Mouse (Mus musculus): Measurements from ENCODE around the gene Slc23a2.

Gene Slc23a2

GRCm38 (mm10) chr2:132144971-132145691 lies at the start of gene Slc23a2:
Gene Slc23a2, minus strand, starts transcription at chr2:132145108.
- DNase-seq (ENCODE audit: extremely low spot score, low read depth, low spot score): no peak

DNA sequence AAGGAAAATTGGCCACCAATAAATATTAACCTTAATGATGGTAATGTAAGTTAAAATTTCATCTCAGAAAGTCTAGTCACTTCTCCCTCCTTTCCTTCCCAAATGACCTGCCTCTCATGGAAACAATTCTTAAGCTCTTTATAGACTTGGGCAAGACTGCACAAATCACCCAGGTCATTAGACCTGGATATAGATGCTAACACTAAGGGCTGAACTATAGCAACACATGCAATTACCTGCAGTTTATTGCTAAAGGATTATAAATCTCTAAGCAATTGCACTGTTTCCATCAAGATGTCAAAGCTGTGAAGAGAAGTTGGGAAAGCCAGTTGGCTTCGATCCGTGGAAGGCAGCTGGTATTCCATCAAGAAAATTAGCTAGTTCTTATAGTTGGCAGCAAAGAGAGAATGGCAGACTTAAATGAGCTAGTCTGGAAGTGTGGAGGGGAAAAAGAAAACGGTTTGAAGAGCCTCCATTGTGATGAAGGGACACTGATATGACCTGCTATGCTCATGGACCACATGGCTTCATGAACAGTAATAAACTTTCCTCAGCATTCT lies 45.8 kb upstream of the Slc23a2 start:
- no peak for DNase-seq (ENCODE audit: extremely low spot score, low read depth, low spot score)

- no peak for DNase-seq (ENCODE audit: extremely low spot score, low read depth, low spot score)
Observed at GRCm38 (mm10) chr2:132183874-132184273, 39.0 kb upstream of the Slc23a2 start.

- DNase-seq (ENCODE audit: extremely low spot score, low read depth, low spot score): no peak
Observed at GRCm38 (mm10) chr2:132180463-132181205, 35.7 kb upstream of the Slc23a2 start.

GRCm38 (mm10) chr2:132179371-132179770 lies 34.5 kb upstream of the Slc23a2 start:
- DNase-seq (ENCODE audit: extremely low spot score, low read depth, low spot score): no peak

GRCm38 (mm10) chr2:132177406-132177805 lies 32.5 kb upstream of the Slc23a2 start:
- no peak for DNase-seq (ENCODE audit: extremely low spot score, low read depth, low spot score)

- no peak for DNase-seq (ENCODE audit: extremely low spot score, low read depth, low spot score)
Observed at GRCm38 (mm10) chr2:132176289-132176848, 31.5 kb upstream of the Slc23a2 start.

- no peak for DNase-seq (ENCODE audit: extremely low spot score, low read depth, low spot score)
Observed at GRCm38 (mm10) chr2:132174048-132174447, 29.1 kb upstream of the Slc23a2 start.

- DNase-seq (ENCODE audit: extremely low spot score, low read depth, low spot score): no peak
Observed at GRCm38 (mm10) chr2:132171939-132172338, 27.0 kb upstream of the Slc23a2 start.

DNA sequence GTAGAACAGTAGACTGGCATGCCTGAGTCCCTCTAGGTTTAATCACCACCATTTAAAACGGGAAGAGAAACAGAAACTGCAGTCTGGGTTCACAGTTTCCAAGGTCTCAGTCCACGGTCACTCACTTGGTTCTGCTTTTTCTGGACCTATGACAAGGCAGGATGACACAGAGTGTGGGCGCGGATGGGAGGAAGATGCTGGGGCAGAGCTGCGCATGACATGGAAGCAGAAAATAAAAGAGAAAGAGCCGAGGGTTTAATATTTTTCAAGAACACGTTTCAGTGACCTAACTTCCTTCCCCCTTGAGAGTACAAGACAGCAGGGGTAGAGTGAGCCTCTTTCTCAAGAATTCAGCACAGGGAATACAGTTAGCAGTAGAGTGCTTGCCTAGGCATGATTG lies 24.2 kb upstream of the Slc23a2 start:
- DNase-seq (ENCODE audit: extremely low spot score, low read depth, low spot score): no peak

- DNase-seq (ENCODE audit: extremely low spot score, low read depth, low spot score): no peak
Observed at GRCm38 (mm10) chr2:132163626-132164025, 18.7 kb upstream of the Slc23a2 start.

DNA sequence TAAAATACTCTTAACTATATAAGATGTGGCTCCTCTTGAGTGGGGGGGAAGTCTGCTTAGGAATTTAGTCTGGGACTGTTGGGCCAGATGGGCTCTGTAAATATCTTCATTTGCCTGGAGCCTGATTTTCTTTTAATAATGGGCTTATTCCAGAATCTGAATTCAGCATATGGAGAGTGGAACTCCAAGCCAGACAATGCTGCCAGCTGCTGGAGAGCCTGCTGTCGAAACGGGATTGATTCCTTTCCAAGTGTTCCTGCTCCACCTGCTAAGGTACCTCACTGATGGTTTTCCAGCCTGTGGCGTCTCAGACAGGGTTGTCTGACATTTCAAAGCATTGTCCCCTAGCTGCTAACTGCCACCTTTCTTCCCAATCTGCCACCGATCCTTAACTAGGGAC lies 12.6 kb upstream of the Slc23a2 start:
- no peak for DNase-seq (ENCODE audit: extremely low spot score, low read depth, low spot score)

DNA sequence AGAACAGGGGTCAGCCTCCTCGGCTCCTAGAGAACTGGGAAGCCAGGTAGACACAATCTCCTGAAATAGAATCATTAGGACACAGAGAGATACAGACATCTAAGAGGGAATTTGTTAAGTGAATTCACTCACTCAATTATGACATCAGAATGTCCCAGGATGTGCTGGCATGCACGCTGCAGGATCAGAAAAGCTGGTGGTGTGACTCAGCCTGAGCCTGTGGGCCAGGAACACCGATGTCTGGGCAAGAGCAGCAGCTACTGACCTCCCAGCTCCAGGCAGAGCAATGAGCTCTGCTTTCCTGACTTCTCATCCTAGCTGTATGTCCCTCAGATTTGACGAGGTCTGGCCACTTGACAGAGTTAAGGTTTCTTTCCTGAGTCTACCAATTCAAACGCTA lies 7.8 kb upstream of the Slc23a2 start:
- no peak for DNase-seq (ENCODE audit: extremely low spot score, low read depth, low spot score)

- no peak for DNase-seq (ENCODE audit: extremely low spot score, low read depth, low spot score)
Observed at GRCm38 (mm10) chr2:132151592-132151991, 6.7 kb upstream of the Slc23a2 start.

GRCm38 (mm10) chr2:132150926-132151325 lies 6.0 kb upstream of the Slc23a2 start:
- no peak for DNase-seq (ENCODE audit: extremely low spot score, low read depth, low spot score)

GRCm38 (mm10) chr2:132146502-132146901 lies 1.6 kb upstream of the Slc23a2 start:
- no peak for DNase-seq (ENCODE audit: extremely low spot score, low read depth, low spot score)

DNA sequence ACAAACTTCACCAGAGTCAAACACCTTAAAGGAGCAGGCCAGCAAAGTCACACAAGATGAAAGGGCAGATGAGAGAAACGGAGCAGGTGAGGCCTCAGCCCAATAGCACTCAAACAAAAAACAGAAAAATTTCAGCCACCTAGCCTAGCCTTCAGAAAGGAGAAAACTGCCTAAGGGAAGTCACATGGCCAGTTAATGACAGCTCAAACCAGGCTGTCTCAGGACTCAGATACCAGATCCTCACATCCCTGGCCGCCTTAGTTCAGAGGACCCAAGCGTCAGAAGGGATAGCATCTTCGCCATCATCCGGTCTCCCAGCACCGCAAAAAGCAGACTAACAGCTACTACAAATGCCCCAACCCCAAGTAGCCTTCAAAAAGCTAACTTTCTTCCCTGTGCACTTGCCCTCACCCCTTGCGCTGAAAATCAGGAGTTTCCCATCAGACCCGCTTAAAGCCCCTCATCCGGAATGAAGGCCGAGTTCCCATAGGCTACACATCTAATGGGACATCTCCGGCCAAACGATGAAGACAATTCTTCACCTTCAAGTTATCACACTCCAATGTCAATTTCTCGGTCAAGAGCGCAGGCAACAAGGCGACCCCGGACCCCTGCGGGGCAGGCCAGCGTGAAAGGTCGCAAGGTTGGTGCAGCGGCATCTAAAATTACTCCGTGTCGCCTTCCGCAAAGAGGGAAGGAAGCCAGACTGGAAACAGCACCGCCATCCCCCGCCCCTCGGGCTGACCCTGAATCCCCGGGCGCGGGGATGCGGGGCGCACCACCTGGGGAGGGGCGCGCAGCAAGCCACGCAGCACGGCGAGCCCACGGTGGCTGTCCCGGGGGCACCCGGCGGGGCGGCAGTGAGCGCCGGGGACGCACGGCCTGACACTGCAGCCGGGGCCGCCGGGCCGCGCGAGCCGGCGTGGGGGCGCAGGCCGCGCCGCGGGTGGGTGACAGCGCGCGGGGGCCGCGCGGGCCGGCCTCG lies 673 bp downstream of the Slc23a2 start:
- DNase-seq (ENCODE audit: extremely low spot score, low read depth, low spot score): no peak

- no peak for DNase-seq (ENCODE audit: extremely low spot score, low read depth, low spot score)
Observed at GRCm38 (mm10) chr2:132142606-132143005, 2.3 kb downstream of the Slc23a2 start.

- no peak for DNase-seq (ENCODE audit: extremely low spot score, low read depth, low spot score)
Observed at GRCm38 (mm10) chr2:132140536-132140935, 4.4 kb downstream of the Slc23a2 start.

DNA sequence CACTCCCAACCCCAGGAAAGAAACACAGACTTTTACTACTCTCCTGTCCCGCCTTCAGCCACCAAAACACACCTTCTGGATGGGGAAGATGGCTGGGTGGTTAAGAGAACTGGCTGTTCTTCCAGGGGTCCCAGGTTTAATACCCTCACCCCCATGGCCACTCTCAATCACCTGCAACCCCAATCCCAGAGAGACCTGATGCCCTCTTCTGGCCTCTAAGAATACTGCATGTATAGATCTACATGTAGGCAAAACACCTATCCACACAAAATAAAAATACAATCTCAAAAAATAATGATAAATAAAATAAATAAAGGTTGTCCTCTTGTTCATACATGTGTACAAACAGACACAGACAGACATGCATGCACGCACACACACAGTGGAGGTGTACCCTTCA lies 5.8 kb downstream of the Slc23a2 start:
- no peak for DNase-seq (ENCODE audit: extremely low spot score, low read depth, low spot score)

Data from hindlimb bud, embryonic 11.5 days (tissue).